Mouse (Mus musculus) ovary, postnatal 36 days (tissue): ENCODE data around the gene Harbi1.

ENCODE experiments used
- DNase-seq: peaks from one replicate; pipeline ENCODE4 v3.0.0; 2022; ENCODE audit warnings: low spot score, mixed read lengths

Harbi1 gene

DNA sequence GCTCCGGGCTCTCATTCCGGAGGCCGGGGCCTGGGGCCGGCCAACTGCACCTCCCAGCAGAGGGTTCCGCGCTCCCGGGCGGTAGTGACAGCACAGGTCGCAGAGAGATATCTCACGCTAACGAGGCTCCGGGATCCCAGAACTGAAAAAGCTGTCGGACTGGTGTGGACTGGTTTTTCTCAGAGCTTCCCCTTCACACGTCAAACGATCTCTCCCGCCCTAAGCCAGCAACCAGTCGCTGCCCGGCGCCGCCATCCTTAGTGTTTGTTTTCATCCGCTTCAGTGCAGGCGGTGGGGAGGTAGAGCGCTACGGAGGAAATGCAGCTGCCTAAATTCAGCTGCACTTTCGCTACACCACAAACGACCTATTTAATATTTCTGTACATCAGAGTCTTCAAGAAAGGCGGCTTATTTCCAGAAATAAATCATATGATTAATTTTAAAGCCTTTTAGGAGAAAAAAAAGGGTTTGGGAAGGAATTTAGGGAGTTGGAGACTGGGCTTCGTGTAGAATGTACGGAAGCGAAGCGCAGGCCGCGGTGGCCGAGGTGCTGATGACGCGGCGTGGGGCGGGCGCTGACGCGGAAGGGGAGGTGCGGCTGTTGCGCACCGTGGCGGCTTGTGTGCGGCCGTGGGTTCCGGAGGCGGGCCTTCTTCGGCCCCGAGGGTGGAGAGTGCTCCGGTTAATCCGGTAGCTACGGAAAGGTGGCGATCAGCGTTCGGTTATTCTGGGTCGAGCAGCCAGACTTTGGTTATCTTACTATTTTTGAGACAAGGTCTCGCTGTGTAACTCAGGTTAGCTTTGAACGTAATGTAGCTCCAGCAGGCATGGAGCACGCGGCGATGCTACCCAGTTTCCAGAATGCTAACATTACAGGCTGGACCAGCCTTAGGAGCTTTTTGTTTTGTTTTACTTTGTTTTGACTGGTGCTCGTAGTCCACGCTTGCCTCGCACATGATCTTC, at the start of gene Harbi1, which contains the start of gene Atg13:
TSS of gene Harbi1 (plus strand) at position 581 of the 963 bp plus-strand sequence.
TSS of gene Atg13 (minus strand) at position 305 of the 963 bp plus-strand sequence.
- DNase-seq = peak; percentile 93

DNA sequence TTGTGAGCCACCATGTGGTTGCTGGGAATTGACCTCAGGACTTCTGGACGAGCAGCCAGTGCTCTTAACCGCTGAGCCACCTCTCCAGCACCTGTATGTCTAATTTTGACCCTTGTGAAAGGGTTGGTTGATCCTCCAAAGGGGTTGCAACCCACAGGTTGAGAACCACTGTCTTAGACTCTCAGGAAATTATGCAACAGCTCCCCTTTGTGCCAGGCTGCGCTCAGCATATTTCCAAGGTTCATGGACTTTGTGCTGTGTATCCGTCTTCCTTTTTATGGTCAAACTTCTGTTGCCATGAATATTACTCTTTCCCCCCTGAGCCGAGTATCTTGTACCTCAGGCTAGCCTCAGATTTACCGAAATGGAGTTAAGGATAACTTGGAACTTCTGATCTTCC, 49.7 kb upstream of the Harbi1 start:
- DNase-seq = no peak

DNA sequence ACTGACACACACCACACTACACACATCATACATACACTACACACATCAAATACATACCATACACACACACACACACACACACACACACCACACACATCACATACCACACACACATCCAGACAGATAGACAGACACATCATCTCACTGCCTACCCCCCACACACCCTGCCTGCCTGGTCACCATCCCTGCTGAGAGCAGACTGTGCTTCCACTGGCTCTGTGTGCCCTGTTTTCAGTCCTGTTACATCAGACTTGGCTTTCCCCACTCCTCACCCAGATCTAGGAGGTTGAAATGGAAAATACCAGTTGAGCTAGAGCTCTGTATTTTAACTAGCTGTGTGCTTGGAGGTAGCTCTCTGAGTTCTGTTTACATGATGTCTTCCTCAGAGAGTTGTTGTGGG, 45.9 kb upstream of the Harbi1 start:
- DNase-seq = no peak

DNA sequence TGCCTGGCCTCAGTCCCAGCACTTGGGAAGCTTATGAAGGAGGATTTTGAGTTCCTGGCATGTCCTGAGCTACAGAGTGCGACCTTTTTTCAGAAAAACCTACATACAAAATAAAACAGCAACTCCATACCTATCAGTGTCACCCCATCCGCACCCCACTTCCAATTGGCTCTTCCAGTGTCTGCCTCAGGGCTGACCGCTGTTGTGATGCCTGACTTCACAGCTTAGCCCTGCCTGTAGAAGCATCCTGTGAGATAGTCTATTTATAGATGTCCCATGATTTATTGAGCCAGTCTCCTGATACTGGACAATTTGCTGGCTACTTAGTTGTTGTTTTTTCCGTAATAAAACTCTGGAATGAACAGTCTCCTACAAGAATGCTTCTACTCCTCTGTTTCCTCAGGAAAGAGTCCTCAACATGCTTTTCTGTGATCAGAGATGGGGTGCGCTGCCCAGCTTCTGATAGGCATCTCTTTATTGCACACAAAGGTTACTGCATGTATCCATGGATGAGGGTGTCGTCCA, 44.2 kb upstream of the Harbi1 start:
- DNase-seq = no peak

DNA sequence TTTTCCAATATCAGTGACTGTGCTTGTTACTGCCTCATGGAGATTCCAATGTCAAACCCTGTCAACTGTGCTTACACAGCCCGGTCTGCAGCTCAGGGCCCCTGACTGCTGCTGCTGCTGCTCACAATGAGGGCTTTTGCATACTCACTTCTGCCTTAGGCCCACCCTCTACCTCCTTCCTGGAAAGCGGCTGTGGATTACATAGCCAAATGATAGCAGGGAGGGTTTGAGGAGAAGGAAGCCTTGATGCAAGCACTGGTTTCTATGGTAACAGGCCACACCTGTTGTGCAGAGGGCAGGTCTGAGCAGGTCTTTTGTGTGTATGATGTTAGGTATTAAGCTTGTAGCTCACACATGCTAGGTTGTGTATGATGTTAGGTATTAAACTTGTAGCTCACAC, 42.9 kb upstream of the Harbi1 start:
- no peak for DNase-seq

DNA sequence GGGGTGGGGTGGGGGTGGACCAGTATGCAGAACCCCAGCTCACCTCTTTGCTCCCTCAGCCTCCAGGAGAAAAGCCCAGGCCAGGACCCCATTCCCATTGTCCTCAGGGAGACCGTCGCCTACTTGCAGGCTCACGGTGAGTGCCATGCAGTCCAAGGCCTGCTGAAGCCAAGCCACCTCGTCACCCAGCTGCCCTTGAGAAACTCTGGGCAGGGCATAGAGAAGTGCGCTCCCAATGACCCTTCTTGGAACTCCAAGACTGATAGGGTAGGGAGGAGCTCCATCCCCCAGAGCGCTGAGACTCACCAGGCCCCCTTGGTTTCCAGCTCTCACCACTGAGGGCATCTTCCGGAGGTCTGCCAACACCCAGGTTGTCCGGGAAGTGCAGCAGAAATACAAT, 41.3 kb upstream of the Harbi1 start:
- no peak for DNase-seq

DNA sequence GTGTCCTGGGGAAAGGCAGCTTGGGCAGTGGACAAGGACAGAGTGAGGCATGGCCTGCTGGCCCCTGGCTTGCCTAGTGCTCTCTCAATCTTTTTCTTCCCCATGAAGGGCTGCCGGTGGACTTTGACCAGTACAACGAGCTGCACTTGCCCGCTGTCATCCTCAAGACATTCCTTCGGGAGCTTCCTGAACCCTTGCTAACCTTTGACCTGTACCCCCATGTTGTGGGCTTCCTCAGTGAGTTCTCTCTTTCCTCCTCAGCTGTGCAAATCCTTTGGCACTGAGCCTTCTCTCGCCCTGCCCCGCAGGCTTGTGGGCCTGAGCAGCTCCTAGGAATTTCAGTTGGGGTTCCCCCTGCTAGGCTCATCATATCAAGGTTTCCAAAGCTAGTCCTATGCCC, 40.6 kb upstream of the Harbi1 start:
- no peak for DNase-seq

DNA sequence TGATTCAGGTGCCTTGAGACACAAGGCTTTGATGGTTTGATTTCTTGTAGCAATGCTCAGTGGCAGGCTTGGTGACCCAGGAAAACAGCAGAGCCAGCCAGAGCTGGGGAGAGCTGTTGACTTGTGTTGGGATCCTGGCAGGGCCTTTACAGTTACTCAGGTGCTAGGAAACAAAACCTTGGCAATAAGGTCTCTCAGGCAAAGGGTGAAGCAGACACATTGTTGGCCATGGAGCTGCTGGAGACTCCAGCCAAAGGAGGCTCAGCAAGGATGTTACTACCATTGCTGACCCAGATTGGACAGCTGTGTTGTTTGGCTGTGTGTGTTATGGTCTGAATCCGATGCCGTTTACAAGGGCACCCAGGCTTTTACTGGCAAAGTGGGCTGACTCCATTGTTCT, 37.1 kb upstream of the Harbi1 start:
- no peak for DNase-seq

DNA sequence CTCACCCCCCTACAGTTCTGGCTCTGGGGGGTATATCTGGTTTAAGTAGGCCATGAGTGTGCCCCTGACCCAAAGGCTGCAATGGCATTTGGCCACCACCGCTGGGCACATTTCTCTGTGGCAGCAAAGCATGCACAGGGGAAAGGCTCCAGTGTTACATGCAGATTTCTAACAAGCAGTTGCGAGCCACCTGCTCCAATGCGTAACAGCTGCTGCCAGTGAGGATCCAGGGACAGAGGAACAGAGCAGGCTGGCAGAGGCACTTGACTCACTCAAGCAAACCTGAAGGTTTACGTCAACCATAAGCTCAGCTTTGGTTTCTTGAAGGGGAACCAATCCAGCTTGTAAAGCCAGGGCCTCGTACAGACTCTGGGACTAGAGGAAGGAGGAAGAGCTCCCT, 35.8 kb upstream of the Harbi1 start:
- no peak for DNase-seq

DNA sequence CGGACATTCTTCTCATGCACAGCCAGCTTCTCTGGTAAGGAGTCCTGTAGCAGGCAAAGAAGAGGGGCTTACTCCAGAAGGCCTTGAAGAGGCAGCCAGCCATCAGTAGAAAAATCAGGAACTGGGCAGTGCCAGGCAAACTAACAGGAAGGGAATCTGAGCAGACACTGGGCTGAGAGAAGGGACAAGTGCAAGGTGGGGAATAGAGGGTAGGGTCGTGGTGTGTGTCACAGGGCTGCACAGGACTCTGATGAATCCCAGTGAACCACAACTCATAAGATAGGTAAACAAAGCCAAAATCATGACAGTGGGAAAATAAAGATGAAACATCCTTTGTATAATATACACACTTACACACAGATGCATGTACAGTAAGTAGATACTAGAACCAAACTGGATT, 34.2 kb upstream of the Harbi1 start:
- DNase-seq = no peak

DNA sequence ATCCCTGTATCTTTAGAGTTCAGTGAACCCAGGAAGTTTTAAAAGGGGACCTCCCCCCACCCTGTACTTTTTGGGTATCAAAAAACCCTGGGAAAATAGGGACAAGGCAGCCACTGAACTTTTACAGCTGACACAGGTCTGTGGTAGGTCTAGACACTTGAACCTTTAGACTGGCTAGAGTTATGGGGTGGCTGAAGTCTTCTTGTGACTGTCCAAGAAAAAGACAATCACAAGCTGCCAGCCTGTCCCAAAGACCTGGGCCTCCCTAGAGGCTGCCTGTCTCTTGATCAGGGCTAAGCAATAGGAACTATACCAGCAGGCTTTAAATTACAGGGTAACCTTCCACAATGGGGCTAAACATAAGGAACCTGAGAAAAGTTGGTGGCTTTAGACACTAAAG, 33.7 kb upstream of the Harbi1 start:
- no peak for DNase-seq

DNA sequence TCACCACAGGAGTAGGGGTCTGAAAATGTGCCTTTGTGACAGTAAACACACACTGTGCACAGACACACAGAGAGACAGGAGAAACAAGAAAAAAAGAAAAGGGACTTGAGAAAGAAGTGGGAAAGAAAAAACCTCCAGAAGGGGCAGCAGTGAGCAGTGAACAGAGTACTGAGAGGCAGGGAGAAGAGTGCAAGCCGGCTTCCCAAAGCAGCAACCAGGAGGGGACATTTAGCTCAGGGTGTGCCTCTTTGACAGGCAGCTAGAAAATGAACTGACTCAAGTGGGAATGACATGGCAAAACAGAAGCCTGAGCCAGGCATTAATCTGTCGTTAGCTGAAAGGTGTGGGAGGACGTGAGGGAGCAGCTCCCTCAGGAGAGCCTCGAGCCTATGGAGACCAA, 27.8 kb upstream of the Harbi1 start:
- no peak for DNase-seq

DNA sequence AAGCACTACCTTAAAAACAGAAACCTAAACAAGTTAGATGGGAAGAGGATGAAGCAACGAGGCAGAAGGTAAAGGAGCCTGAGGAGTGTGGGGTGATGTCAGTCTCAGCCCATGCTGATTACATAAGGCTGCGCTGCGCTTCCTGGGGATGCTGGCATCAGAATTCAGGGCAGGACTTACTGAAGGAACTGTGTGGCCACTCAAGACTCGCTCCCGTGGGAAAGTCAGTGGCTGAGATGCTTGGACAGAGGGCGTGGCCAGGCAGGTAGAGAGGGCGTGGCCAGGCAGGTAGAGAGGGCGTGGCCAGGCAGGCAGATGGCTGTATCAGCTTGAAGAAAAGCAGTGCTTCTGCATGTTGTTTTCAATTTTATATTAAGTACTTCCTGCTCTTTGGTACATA, 26.7 kb upstream of the Harbi1 start:
- DNase-seq = no peak

DNA sequence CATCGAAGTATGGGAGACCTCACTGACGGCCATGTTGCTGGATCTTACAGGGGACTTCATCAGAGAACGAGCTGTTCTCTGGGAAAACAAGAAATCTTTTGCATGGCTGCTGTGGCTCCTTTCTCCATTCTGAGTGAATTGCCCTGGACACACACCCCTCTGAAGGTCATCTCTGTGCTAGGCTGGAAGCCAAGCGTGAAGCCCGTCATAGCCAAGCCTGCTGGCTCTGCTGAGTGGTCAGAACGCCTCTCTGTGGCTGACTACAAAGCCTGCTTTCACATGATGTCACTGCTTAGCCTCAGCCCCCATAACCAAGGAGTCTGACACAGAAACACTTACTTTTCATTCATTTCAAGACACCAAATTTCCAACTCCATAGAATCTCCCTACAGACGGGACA, 21.2 kb upstream of the Harbi1 start:
- DNase-seq = peak; percentile 78

DNA sequence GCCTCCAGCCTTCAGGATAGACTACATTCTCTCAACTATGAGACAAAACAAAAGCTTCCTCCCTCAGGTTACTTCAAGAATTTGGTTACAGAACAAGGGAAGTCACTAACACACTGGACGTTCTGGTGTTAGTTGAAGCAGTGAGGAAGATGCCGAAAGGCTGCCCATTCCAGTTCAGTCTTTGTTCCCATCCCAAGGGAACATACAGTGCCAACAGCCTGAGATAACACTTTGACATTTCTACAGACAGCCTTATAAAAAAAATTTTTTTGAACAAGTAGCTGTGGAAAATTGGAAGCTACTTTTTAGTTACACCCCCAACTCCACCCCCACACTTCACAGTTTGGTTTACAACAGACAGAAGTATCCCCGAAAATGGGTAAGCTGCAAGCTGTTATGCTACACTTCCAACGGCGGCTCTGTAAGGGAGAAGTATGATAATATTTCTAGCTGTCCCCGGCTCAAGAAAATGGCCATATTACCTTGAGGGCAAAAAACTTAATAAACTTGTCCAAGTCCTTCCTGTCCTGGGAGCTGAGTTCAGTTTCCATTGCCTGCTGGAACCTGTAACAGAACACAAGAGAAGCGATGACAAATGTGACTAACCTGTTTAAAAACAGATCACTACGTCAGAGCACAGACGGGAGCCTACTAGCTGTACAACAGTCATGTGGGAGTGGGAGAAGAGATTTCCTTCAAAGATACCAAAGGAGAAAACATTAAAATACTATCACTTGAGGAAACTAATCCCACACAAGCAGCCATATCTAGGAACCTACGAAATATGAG, 15.0 kb upstream of the Harbi1 start:
- DNase-seq = no peak

DNA sequence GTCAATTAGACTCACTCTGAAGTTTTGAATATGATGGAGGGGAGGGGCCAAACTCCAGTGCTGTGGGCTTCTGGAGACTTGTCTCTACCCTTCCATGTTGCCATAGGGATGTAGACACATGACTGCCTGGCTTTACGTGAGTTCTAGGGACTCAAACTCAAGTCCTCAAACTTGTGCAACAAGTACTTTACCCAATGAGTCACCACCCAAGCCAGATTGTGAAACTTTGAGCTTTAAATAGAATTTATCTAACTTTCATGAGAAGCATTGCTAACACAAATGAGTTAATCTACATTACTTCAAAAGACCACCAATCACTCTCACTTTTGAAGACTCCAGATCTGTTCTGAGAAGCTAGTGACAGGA, 14.4 kb upstream of the Harbi1 start:
- no peak for DNase-seq

DNA sequence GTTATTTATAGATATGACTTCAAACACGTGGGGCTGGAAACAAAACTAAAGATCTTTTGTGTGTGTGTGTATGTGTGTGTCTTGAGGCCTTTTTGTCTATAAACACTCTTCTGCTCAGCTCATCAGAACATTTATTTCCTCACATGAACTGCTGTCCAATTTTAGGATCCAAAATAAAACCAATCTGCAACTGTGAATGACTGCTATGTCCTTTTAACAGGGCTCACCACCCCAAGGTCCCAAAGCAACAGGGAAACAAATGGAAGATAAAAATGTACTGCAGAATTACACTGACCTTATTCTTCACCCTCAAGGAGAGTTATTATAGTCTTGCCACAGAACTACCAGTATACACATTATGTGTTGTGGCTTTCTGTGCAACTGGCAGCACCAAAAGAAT, 11.4 kb upstream of the Harbi1 start:
- no peak for DNase-seq

DNA sequence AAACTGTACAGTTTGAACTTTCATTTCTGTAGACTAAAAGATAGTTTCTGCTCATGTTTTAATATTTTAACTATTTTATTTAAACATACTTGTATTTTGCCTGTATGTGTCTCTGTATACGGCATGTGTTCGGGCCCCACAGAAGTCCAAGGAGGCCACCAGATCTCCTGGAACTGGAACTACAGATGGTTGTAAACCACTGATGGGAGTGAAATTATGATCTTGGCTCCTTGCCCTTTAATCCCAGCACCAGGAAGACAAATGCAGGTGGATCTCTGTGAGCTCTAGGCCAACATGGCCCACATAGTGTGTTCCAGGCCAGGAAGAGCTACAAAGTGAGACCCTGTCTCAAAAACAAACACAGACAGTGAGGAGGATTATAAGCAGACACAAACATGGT, 9.3 kb upstream of the Harbi1 start:
- DNase-seq = no peak

DNA sequence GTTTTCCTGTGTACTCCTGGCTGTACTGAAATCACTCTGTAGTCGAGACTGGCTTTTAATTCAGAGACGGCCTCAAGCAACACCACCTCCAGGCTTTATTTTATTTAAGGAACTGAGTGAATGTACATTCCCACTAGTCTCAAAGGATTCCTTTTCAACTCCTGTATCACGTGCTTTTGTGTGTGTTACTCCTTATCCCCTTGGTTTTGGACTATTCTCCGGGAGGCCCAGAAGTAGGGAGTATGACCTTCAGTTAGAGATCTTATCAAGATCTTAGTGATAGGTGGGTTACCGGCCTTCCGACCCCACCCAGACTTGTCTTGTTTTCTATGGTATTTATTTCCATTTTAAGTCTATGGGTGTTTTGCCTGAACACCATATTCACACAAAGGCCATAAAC, 4.9 kb upstream of the Harbi1 start:
- DNase-seq = no peak

DNA sequence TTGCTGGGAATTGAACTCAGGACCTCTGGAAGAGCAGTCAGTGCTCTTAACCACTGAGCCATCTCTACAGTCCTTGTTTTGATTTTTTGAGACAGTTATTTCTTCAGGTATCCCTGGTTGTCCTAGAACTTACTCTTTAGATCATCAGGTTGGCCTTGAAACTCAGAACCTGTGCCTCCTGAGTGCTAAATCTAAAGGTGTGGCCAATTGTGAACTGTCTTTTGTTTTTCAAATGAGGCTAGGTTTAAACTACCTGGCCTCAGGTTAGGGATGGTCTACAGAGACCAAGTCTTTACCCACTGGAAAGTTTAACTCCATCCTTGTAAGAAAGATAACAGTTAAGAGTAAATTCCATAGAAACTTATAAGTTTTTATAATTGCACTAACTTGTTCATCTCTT, 4.2 kb upstream of the Harbi1 start:
- DNase-seq = no peak

DNA sequence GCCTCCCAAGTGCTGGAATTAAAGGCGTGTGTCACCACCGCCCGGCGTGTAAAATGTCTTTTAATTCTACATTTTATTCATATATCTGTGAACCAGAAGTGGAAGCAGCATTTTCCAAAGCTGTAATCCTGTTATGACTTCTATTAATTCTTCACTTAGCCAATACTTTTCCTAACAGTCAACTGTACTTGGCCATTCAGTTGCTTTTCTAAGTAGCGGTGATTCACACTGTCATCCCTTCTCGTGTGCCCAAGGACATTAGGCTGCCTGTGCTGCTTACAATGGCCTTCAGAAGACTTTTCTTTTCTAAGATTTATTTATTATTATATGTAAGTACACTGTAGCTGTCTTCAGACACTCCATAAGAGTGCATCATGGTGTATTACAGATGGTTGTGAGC, 2.3 kb upstream of the Harbi1 start:
- DNase-seq = no peak

DNA sequence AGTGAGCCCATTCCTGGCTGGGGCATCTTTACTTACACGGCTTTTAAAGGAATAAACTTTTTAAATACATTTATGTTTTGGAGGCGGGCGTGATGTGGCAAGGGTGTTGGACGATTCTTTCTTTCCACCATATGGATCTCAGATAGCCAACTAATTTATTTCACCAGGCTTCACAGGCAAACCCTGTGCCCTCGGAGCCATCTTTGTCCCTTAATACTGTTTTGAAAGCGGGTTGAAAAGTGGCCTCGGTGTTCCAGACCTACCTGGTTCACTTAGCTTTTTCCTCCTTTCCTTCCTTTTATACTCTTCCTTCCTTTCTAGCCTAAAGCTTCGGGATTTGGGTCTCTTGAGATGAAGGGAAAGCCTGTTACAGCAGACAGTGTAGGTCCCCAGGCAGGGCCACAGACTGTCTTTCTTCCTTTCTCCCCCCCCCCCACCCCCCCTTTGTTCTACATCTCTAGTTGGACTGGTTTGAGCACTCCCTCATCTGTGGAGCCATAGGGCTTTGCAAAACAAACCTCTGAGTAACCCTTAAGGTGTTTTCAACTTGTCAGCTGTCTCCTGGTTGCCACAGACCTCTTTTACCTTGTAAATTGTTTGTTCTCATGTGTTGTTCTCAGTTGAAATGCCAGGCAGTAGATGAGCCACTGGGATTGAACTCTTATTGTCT, 739 bp downstream of the Harbi1 start:
- no peak for DNase-seq
